Mouse (Mus musculus) hindbrain, postnatal 0 days (tissue): ENCODE measurements around the gene Atp6v0d1. TPM values are rescaled to one million over a fixed set of nuclear protein-coding genes. Genes with fewer than 3 reads are reported as not detected.
"Not testable (repeated sequence)": the region's sequence is repeated elsewhere in the genome, so short reads cannot be mapped to it uniquely, and the experiment has no call there.

Experiments used
- ATAC-seq: fragments of 200-750 bp; cut with Nextera tagmentation; 2 replicates; pipeline ENCODE4 v1.8.0; 2017; ENCODE audit warnings: mild to moderate bottlenecking, moderate TSS enrichment, moderate library complexity
- DNase-seq: peaks from one replicate; pipeline ENCODE4 v3.0.0-alpha.2; 2015; ENCODE audit warnings: low spot score
- H3K27ac ChIP-seq: fragments of 300-500 bp; sonication (generic); 2 replicates; pipeline ENCODE4 v1.5.1; 2014; ENCODE audit warnings: mild to moderate bottlenecking
- H3K27me3 ChIP-seq: fragments of 300-500 bp; sonication (generic); 2 replicates; pipeline ENCODE4 v1.6.1; 2014; ENCODE audit warnings: low read length, mixed read lengths; ENCODE audit not compliant: insufficient read depth
- H3K36me3 ChIP-seq: fragments of 300-500 bp; sonication (generic); 2 replicates; pipeline ENCODE4 v1.6.1; 2014; ENCODE audit warnings: low read length, mixed read lengths; ENCODE audit not compliant: insufficient read depth
- H3K4me1 ChIP-seq: fragments of 300-500 bp; sonication (generic); 2 replicates; pipeline ENCODE4 v1.6.1; 2014; ENCODE audit warnings: antibody characterized with exemption, low read length, mixed read lengths; ENCODE audit not compliant: insufficient read depth
- H3K4me2 ChIP-seq: fragments of 300-500 bp; sonication (generic); 2 replicates; pipeline ENCODE4 v1.6.1; 2014; ENCODE audit warnings: low read depth, mild to moderate bottlenecking, low read length, moderate library complexity, mixed read lengths
- H3K4me3 ChIP-seq: fragments of 300-500 bp; sonication (generic); 2 replicates; pipeline ENCODE4 v1.5.1; 2014; ENCODE audit warnings: low read length
- H3K9ac ChIP-seq: fragments of 300-500 bp; sonication (generic); replicated peaks from 2 replicates; pipeline ENCODE4 v1.6.1; 2014; ENCODE audit warnings: mild to moderate bottlenecking, low read length, moderate library complexity, mixed read lengths
- H3K9me3 ChIP-seq: fragments of 300-500 bp; sonication (generic); 2 replicates; pipeline ENCODE4 v1.6.1; 2016; ENCODE audit warnings: low read length, mixed read lengths
- CTCF ChIP-seq: IDR thresholded peaks from 2 replicates; pipeline ENCODE4 v1.5.1; 2016; ENCODE audit warnings: antibody characterized with exemption, control low read depth, low read depth
- WGBS: fragments of 180-500 bp; shearing (Covaris S2); extraction: QIAGEN DNeasy Blood & Tissue Kit; methylation state at CpG from one replicate; pipeline ENCODE4 v1.1.7; 2014; 5-methylcytosine and 5-hydroxymethylcytosine counted together
- polyA plus RNA-seq: library from polyadenylated mRNA; unstranded; fragments of >200 nt; fragmentation: Nextera tagmentation; extraction: Ambion mirVana; gene quantifications from 2 replicates; pipeline ENCODE4 v1.2.1, GENCODE M21; 2015
- total RNA-seq: library from RNA; depleted of rRNA; stranded (reverse); fragments of >200 nt; gene quantifications from 2 replicates; pipeline ENCODE4 v1.2.3, GENCODE M21; 2014

The Atp6v0d1 gene
- total and polyA plus RNA-seq, 2 experiments from 2014 or later: 249 to 289 TPM

DNA sequence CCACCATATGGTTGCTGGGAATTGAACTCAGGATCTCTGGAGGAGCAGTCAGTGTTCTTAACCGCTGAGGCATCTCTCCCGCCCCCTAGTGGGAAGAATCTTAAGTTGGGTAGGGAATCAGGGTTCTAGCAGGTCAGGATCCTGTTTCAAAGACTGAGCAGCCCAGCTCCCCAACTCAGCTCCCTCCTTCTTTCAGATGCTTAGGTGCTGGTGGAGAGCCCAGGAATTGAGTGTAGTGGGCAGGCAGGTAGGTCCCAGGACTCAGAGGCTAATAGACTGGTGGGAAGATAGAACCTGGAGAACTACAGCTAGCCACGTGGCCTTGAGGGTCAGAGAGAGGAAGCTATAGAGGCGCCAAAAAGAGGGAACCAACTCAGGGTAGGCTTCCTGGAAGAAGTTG, 41.8 kb upstream of the Atp6v0d1 start:
- Histone ChIP-seq H3K36me3 (no peaks in the 10 kb centered on the region), H3K4me2 (peak overlapping the region; percentile 95; the same call in 1 of the 2 replicates), H3K9me3 (no peaks in the 10 kb centered on the region), H3K9ac (no peak overlapping the region), H3K27me3 (no peaks in the 10 kb centered on the region), H3K27ac (no peak overlapping the region), H3K4me3 (no peak overlapping the region), H3K4me1 (peaks cover 7% of the 10 kb centered on the region; the same call in 1 of the 2 replicates)
- ATAC-seq: no peak
- TF ChIP-seq CTCF: peak; percentile 61
- DNase-seq: peak; percentile 50
- WGBS: 29% methylated on average over 4 of the region's 4 CpGs

DNA sequence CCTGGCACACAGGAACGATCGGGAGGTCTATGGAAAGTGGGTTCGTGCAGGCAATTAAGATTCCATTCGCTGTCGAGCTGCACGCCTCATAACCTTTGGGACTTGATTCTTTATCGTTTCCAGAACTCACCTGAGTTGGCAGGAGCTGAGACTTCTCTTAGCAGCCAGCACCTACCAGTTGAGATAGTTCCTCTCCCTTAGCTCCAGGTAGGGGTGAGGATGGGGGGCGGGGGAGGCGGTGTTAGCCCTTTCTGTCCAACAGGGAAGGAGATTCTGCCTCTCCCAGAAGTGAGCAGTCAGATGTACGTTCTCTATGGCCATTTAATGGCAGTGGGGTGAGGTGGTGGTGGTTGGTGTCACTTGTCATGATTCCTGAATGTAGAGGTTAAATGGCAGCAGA, 41.2 kb upstream of the Atp6v0d1 start:
- Histone ChIP-seq H3K4me3 (peak overlapping the region; percentile 67), H3K9me3 (no peaks in the 10 kb centered on the region), H3K27ac (peak overlapping the region; percentile 93), H3K4me2 (peak overlapping the region; percentile 95), H3K27me3 (no peaks in the 10 kb centered on the region), H3K9ac (peak overlapping the region; percentile 95), H3K36me3 (no peaks in the 10 kb centered on the region), H3K4me1 (peaks cover 7% of the 10 kb centered on the region; the same call in 1 of the 2 replicates)
- DNase-seq (no peak), ATAC-seq (no peak)
- WGBS: 5% methylated on average over 10 of the region's 10 CpGs
- no peak; the same call in 1 of the 2 replicates for TF ChIP-seq CTCF

DNA sequence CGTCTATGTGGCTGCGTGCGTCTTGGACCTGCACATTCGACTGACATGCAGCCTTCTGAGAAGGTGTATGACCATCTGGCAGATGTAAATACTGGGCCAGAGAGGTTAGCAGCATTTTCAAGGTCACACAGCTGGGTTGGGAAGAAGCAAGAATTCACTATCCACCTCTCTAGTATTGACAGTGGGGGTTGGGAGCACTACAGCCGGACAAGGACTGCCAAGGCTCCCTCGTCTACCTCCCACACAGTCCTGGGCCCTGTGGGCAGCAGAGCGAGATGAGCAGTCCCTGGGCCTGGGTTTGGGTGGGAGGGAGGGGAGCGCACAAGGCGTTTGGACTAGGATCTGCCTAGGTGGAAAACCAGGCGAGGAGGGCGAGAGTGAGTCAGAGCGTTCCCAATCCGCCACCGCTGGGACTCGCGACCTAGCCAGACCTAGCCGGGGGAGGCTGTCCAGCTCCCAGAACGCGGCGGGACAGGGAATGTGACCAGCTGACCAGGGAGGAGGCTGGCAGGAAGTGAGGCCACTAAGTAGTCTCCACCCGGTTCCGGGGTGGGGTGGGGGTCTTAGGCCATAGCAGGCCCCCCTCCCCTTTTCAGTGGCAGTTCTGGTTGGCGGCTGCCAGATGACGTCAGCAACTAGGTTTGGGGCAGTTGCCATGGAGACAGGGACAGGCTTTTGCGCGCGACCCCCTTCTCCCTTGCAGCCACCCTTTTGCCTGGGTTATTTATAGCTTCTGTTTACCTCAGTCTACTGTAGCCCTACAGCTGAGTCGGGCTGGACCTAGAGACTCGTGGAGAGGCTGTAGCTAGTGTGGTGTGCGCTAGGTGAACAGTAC, 40.6 kb upstream of the Atp6v0d1 start:
- Histone ChIP-seq H3K9ac (peak overlapping the region; percentile 95), H3K4me3 (peak overlapping the region; percentile 67)
- TF ChIP-seq CTCF: 0 out of 2 replicates have a peak, but pooled peaks have one; percentile 6

DNA sequence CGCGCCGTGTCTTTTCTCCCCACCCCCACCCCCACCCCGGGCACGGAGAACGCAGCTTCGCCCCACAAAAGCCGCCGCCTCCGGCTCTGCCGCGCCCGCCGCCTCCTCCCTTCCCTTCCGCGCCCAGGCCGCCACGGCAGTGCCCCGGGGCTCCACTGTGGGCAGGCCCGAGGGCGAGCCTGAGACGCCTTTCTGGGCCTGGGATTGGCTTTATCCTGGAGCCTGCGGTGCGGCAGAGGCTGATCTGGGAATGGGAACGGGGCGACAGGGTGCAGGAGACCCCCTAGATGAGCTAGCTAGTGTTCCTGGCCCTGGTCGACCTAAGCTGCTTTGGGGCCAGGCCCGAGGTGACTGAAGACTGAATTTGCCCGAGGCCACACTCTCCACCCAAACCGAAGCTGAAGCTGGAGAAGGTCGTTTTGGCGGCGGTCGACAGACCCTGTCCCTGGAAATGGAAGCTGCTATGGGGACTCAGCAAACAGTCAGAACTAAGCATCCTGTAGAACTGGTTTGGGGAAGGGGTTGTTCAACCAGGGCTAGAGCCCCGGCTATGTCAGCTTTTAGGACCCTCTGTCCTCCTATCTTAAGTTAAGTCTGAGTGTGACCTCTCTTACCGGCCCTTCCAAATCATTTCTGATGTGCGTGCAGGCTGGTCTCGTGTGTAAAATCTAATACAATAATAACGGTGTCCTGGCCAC, 39.8 kb upstream of the Atp6v0d1 start:
- WGBS: under 1% methylated on average over 31 of the region's 39 CpGs

More for the DNA sequence above, 40.6 kb upstream of the Atp6v0d1 start:
- H3K27me3 ChIP-seq: no peaks in the 10 kb centered on the region
- peak overlapping the region; percentile 95 for H3K4me2 ChIP-seq
- peak; percentile 84 for ATAC-seq
- under 1% methylated on average over 28 of the region's 30 CpGs for WGBS
- no peaks in the 10 kb centered on the region for H3K36me3 ChIP-seq
- peak overlapping the region; percentile 93 for H3K27ac ChIP-seq
- peaks cover 7% of the 10 kb centered on the region; the same call in 1 of the 2 replicates for H3K4me1 ChIP-seq
- peak; percentile 95 for DNase-seq
- H3K9me3 ChIP-seq: no peaks in the 10 kb centered on the region

DNA sequence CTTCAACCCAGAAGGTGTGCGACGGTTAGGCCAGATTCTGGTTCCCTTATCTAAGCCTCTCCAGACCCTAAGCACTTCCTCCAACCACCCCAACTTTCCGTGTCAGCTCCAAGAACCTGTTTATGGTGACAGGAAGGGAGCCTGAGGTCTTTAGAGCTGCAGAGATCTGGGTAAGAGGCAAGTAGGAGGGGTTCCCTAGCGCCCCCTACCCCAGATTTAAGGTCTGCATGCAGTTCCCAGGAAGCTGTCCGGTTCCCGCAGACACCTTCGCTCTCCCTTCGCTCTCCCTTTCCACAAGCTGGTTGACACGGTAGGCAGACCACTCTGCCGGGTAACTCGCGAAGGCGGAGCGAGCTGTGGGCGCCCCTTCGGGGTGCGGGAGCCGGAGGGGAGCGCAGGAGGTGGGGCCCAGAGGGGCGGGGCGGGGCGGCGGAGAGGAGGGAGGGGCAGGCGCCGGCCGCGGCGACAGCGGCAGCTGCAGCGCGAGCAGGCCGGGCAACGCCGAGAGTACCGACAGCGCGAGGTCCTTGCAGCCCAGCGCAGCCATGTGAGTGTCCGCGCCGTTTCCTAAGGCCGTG, 39.0 kb upstream of the Atp6v0d1 start, which contains the start of gene Ripor1:
Gene Ripor1 (plus strand): TSS at position 452 of the 578 bp plus-strand sequence.
- no peaks in the 10 kb centered on the region for H3K36me3 ChIP-seq
- no peaks in the 10 kb centered on the region for H3K27me3 ChIP-seq
- peak within 1 kb of the TSS; percentile 95 for H3K9ac ChIP-seq
- peak within 1 kb of the TSS; percentile 67 for H3K4me3 ChIP-seq
- peak; percentile 81 for TF ChIP-seq CTCF
- ATAC-seq (peak; percentile 83), DNase-seq (peak; percentile 85)
- peaks cover 7% of the 10 kb centered on the region; the same call in 1 of the 2 replicates for H3K4me1 ChIP-seq
- under 1% methylated on average over 28 of the region's 42 CpGs for WGBS
- H3K27ac ChIP-seq: peak within 1 kb of the TSS; percentile 93
- peak within 1 kb of the TSS; percentile 95 for H3K4me2 ChIP-seq
- no peaks in the 10 kb centered on the region for H3K9me3 ChIP-seq

More for the DNA sequence above, 39.8 kb upstream of the Atp6v0d1 start:
- Histone ChIP-seq H3K27me3 (no peaks in the 10 kb centered on the region), H3K9ac (peak overlapping the region; percentile 95), H3K36me3 (no peaks in the 10 kb centered on the region), H3K4me2 (peak overlapping the region; percentile 95), H3K9me3 (no peaks in the 10 kb centered on the region), H3K4me1 (peaks cover 7% of the 10 kb centered on the region; the same call in 1 of the 2 replicates), H3K27ac (peak overlapping the region; percentile 93), H3K4me3 (peak overlapping the region; percentile 67)
- peak; percentile 40 for DNase-seq
- no peak for TF ChIP-seq CTCF
- peak; percentile 32 for ATAC-seq

DNA sequence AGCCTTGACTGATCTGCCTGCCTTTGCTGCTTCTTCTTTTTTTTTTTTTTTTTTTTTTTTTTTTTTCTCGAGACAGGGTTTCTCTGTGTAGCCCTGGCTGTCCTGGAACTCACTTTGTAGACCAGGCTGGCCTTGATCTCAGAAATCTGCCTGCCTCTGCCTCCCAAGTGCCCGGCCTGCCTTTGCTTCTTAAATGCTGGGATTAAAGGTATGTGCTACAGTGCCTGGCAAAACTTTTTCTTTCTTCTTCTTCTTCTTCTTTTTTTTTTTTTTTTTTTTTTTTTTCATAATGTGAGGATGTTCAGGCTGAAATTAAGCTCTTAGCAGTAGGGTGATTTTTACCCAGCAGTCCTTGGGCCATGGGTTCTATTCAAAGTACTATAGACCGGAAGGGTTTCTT, 36.7 kb upstream of the Atp6v0d1 start:
- not testable (repeated sequence) for ATAC-seq, H3K27ac ChIP-seq, H3K27me3 ChIP-seq, H3K4me1 ChIP-seq, H3K9me3 ChIP-seq, H3K36me3 ChIP-seq, H3K4me2 ChIP-seq, H3K4me3 ChIP-seq, H3K9ac ChIP-seq, DNase-seq
- 97% methylated on average over 2 of the region's 3 CpGs for WGBS
